Mouse (Mus musculus) CH12.LX (cell line): ENCODE measurements around the gene Adamtsl4. TPM values are rescaled to one million over a fixed set of nuclear protein-coding genes. Genes with fewer than 3 reads are reported as not detected.

Experiments
- DNase-seq: peaks from one replicate; pipeline ENCODE4 v3.0.0-alpha.2; 2013; ENCODE audit errors: extremely low read depth
- H3K27ac ChIP-seq: 2 replicates; pipeline ENCODE4 v1.5.1; 2012; ENCODE audit warnings: low read depth, mild to moderate bottlenecking, control low read depth, moderate library complexity; ENCODE audit not compliant: insufficient read depth
- H3K27me3 ChIP-seq: replicated peaks from 2 replicates; pipeline ENCODE3; 2012; ENCODE audit warnings: inconsistent platforms
- H3K36me3 ChIP-seq, 2 experiments: replicated peaks in 1 of 2; 2 replicates each; pipeline versions ENCODE3 to v1.6.1; 2012; ENCODE audit warnings: inconsistent platforms in 1 of 2, low read length in 1 of 2, mild to moderate bottlenecking in 1 of 2, mixed read lengths in 1 of 2, moderate library complexity in 1 of 2; ENCODE audit not compliant: control insufficient read depth in 1 of 2, insufficient read depth in 1 of 2
- H3K4me1 ChIP-seq, 2 experiments: 2 replicates each; pipeline ENCODE4 v1.6.1; 2012; ENCODE audit warnings: inconsistent platforms in 1 of 2, moderate library complexity in 1 of 2; ENCODE audit not compliant: insufficient read depth in 2 of 2, control insufficient read depth in 1 of 2
- H3K4me2 ChIP-seq: 2 replicates; pipeline ENCODE4 v1.6.1; 2012; ENCODE audit warnings: low read depth, mild to moderate bottlenecking, control low read depth; ENCODE audit not compliant: poor library complexity, insufficient read depth, severe bottlenecking
- H3K4me3 ChIP-seq, 3 experiments: fragments of 150-350 bp in 1 of 3; sonication (generic) in 1 of 3; replicated peaks in 1 of 3; 2 replicates each; pipeline versions ENCODE3 to v1.5.1; 2011 to 2012; ENCODE audit warnings: low read depth in 2 of 3, low read length in 2 of 3, mild to moderate bottlenecking in 2 of 3, moderate library complexity in 2 of 3, control low read depth in 1 of 3, improper control_type of control experiment in 1 of 3, inconsistent platforms in 1 of 3, mixed read lengths in 1 of 3; ENCODE audit not compliant: poor library complexity in 1 of 3
- H3K79me2 ChIP-seq: replicated peaks from 2 replicates; pipeline ENCODE4 v1.6.1; 2012; ENCODE audit warnings: mild to moderate bottlenecking, moderate library complexity; ENCODE audit not compliant: control insufficient read depth, poor library complexity, insufficient read depth, severe bottlenecking; ENCODE audit errors: extremely low read depth
- H3K9ac ChIP-seq: 2 replicates; pipeline ENCODE4 v1.6.1; 2012; ENCODE audit warnings: low read depth, mild to moderate bottlenecking, control low read depth, moderate library complexity; ENCODE audit not compliant: insufficient read depth
- H3K9me3 ChIP-seq: replicated peaks from 2 replicates; pipeline ENCODE3; 2012; ENCODE audit warnings: low read length, inconsistent platforms, mixed read lengths
- BHLHE40 ChIP-seq: IDR thresholded peaks from 2 replicates; pipeline ENCODE4 v1.6.1; 2011; ENCODE audit warnings: mild to moderate bottlenecking, low read depth, low read length, improper control_type of control experiment
- CHD1 ChIP-seq: IDR thresholded peaks from 2 replicates; pipeline ENCODE4 v1.6.1; 2012; ENCODE audit warnings: low read depth, low read length, improper control_type of control experiment, inconsistent platforms
- CTCF ChIP-seq, 2 experiments: IDR thresholded peaks in 1 of 2; conservative IDR thresholded peaks in 1 of 2; 2 replicates each; pipeline ENCODE4 v1.5.1; 2011 to 2012; ENCODE audit warnings: low read depth in 2 of 2, low read length in 2 of 2, improper control_type of control experiment in 1 of 2, inconsistent platforms in 1 of 2, mild to moderate bottlenecking in 1 of 2, moderate library complexity in 1 of 2
- E2F4 ChIP-seq: IDR thresholded peaks from 2 replicates; pipeline ENCODE4 v1.6.1; 2011; ENCODE audit warnings: low read depth, low read length, improper control_type of control experiment; ENCODE audit not compliant: insufficient replicate concordance
- EP300 ChIP-seq: IDR thresholded peaks from 2 replicates; pipeline ENCODE4 v1.6.1; 2011; ENCODE audit warnings: low read length, improper control_type of control experiment
- ETS1 ChIP-seq: conservative IDR thresholded peaks from 2 replicates; pipeline ENCODE4 v1.6.1; 2012; ENCODE audit warnings: low read depth, mild to moderate bottlenecking, inconsistent platforms, low read length, improper control_type of control experiment, moderate library complexity
- GABPA ChIP-seq: IDR thresholded peaks from 2 replicates; pipeline ENCODE4 v1.6.1; 2012; ENCODE audit warnings: low read depth, low read length, improper control_type of control experiment, inconsistent platforms; ENCODE audit not compliant: insufficient replicate concordance
- IRF4 ChIP-seq: IDR thresholded peaks from 2 replicates; pipeline ENCODE4 v1.6.1; 2014; ENCODE audit warnings: low read depth, mild to moderate bottlenecking, inconsistent platforms, low read length, improper control_type of control experiment
- JUN ChIP-seq: IDR thresholded peaks from 2 replicates; pipeline ENCODE4 v1.6.1; 2011; ENCODE audit warnings: low read depth, mild to moderate bottlenecking, low read length, improper control_type of control experiment, moderate library complexity; ENCODE audit not compliant: insufficient read depth
- JUND ChIP-seq: conservative IDR thresholded peaks from 2 replicates; pipeline ENCODE4 v1.6.1; 2011; ENCODE audit warnings: low read depth, low read length, improper control_type of control experiment
- KAT2A ChIP-seq: IDR thresholded peaks from 2 replicates; pipeline ENCODE4 v1.6.1; 2012; ENCODE audit warnings: low read length, improper control_type of control experiment, inconsistent platforms; ENCODE audit not compliant: insufficient replicate concordance
- MAX ChIP-seq: IDR thresholded peaks from 2 replicates; pipeline ENCODE4 v1.6.1; 2011; ENCODE audit warnings: low read length, improper control_type of control experiment
- MEF2A ChIP-seq: IDR thresholded peaks from 2 replicates; pipeline ENCODE4 v1.6.1; 2014; ENCODE audit warnings: low read depth, mild to moderate bottlenecking, inconsistent platforms, low read length, improper control_type of control experiment, borderline replicate concordance
- MXI1 ChIP-seq: IDR thresholded peaks from 2 replicates; pipeline ENCODE4 v1.6.1; 2011; ENCODE audit warnings: mild to moderate bottlenecking, low read depth, low read length, improper control_type of control experiment
- MYC ChIP-seq: IDR thresholded peaks from 2 replicates; pipeline ENCODE4 v1.6.1; 2011; ENCODE audit warnings: low read depth, mild to moderate bottlenecking, improper control_type of control experiment, low read length
- NRF1 ChIP-seq: IDR thresholded peaks from 2 replicates; pipeline ENCODE4 v1.6.1; 2014; ENCODE audit warnings: low read depth, mild to moderate bottlenecking, inconsistent platforms, low read length, improper control_type of control experiment, moderate library complexity
- PAX5 ChIP-seq: IDR thresholded peaks from 2 replicates; pipeline ENCODE4 v1.6.1; 2012; ENCODE audit warnings: low read length, inconsistent platforms, mixed read lengths
- POLR2A ChIP-seq: IDR thresholded peaks from 2 replicates; pipeline ENCODE4 v1.6.1; 2011; ENCODE audit warnings: low read depth, mild to moderate bottlenecking, improper control_type of control experiment, low read length
- RAD21 ChIP-seq: IDR thresholded peaks from 2 replicates; pipeline ENCODE4 v1.6.1; 2011; ENCODE audit warnings: low read depth, mild to moderate bottlenecking, low read length, improper control_type of control experiment, moderate library complexity
- RCOR1 ChIP-seq: conservative IDR thresholded peaks from 2 replicates; pipeline ENCODE4 v1.6.1; 2012; ENCODE audit warnings: low read depth, mild to moderate bottlenecking, inconsistent platforms, low read length, improper control_type of control experiment
- SIN3A ChIP-seq: IDR thresholded peaks from 2 replicates; pipeline ENCODE4 v1.6.1; 2012; ENCODE audit warnings: low read length, improper control_type of control experiment, inconsistent platforms
- SMC3 ChIP-seq: IDR thresholded peaks from 2 replicates; pipeline ENCODE4 v1.6.1; 2011; ENCODE audit warnings: low read depth, low read length, improper control_type of control experiment
- TCF12 ChIP-seq: IDR thresholded peaks from 2 replicates; pipeline ENCODE4 v1.6.1; 2014; ENCODE audit warnings: low read depth, mild to moderate bottlenecking, inconsistent platforms, low read length, improper control_type of control experiment
- ZC3H11A ChIP-seq: IDR thresholded peaks from 2 replicates; pipeline ENCODE4 v1.6.1; 2012; ENCODE audit warnings: low read depth, mild to moderate bottlenecking, inconsistent platforms, low read length, improper control_type of control experiment
- ZMIZ1 ChIP-seq: IDR thresholded peaks from 2 replicates; pipeline ENCODE4 v1.6.1; 2012; ENCODE audit warnings: low read depth, mild to moderate bottlenecking, inconsistent platforms, low read length, improper control_type of control experiment
- ZNF384 ChIP-seq: IDR thresholded peaks from 2 replicates; pipeline ENCODE4 v1.6.1; 2012; ENCODE audit warnings: low read depth, low read length, improper control_type of control experiment, inconsistent platforms
- dilution Hi-C: fragments of 300-500 bp; cut with MboI; formaldehyde crosslinking; loops from 2 replicates; pipeline ENCODE4 v1.14.3; 2020; ENCODE audit warnings: low sequenced_read_pairs; ENCODE audit not compliant: extremely low pct_unique_long_range_greater_than_20kb, extremely low pct_ligation_motif_present
- in situ Hi-C: fragments of 300-500 bp; cut with MboI; formaldehyde crosslinking; loops from 3 replicates; pipeline ENCODE4 v1.14.3; 2019; ENCODE audit warnings: low sequenced_read_pairs, low pct_ligation_motif_present, low pct_unique_long_range_greater_than_20kb, mixed read lengths
- polyA plus RNA-seq: library from polyadenylated mRNA; unstranded; fragments of >175 nt; gene quantifications from 2 replicates; pipeline ENCODE4 v1.2.1, GENCODE M21; 2012; ENCODE audit warnings: low read depth; ENCODE audit not compliant: insufficient read length
- total RNA-seq, 2 experiments: library from RNA; depleted of rRNA; stranded (reverse); fragments of 300-350 nt in 1 of 2; fragments of >200 nt in 1 of 2; gene quantifications; 2 replicates each; pipeline ENCODE4 v1.2.3; 2012 to 2014

The Adamtsl4 gene
- total and polyA plus RNA-seq, 3 experiments: 0.10 to 0.85 TPM; not detected in 1

DNA sequence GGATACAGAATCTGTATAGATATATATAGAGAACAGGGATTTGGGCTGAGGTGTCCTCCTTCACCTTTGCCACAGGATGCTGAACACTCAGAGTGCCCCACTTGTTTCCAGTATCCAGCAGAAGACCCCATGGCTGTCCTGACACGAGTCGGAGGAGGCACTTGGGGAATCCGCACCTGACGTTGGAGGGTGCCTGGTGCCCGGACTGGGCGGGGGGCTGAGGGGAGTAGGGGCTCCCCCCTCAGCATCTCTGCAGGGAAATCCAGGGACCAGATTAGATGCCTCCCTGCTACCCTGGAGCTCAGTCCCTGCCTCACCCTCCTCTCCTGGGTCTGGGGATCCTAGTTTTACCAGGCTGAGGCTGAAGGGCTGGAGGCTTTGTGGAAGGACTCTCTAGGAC is 7.0 kb downstream of the Adamtsl4 start:
- Histone ChIP-seq H3K9me3 (no peaks in the 10 kb centered on the region), H3K36me3 (peaks cover 0 to 6% of the 10 kb centered on the region in 2 experiments), H3K4me3 (no peak overlapping the region), H3K27ac (no peak overlapping the region), H3K79me2 (no peaks in the 10 kb centered on the region), H3K4me2 (no peak overlapping the region), H3K9ac (no peak overlapping the region), H3K4me1 (peaks cover 7 to 33% of the 10 kb centered on the region in 2 experiments), H3K27me3 (no peaks in the 10 kb centered on the region)
- TF ChIP-seq POLR2A (no peak), NRF1 (no peak), RAD21 (no peak), MEF2A (no peak), ZC3H11A (no peak), RCOR1 (no peak), TCF12 (no peak)
- in situ Hi-C loops: no loop called here
- dilution Hi-C loops: no loop called here
- no peak for DNase-seq

GRCm38 (mm10) chr3:95679551-95679950 is 8.2 kb downstream of the Adamtsl4 start:
- TF ChIP-seq CTCF (conservative IDR thresholded peaks at IDR 0.05 in 1 of 2, IDR thresholded peaks at IDR 0.05 in 1 of 2; ENCODE audit: low read depth in 2 of 2, low read length in 2 of 2): no peak
- TF ChIP-seq ETS1: no peak
- TF ChIP-seq PAX5: no peak
- TF ChIP-seq SIN3A: no peak
- TF ChIP-seq JUN: no peak
- no peak for TF ChIP-seq MXI1
- TF ChIP-seq EP300: no peak
- no peak for TF ChIP-seq JUND
- no peak for TF ChIP-seq SMC3
- TF ChIP-seq KAT2A: no peak
- TF ChIP-seq BHLHE40: no peak
- no peak for TF ChIP-seq E2F4
- no peak for TF ChIP-seq MAX
- TF ChIP-seq CHD1: no peak
- TF ChIP-seq ZMIZ1: no peak
- TF ChIP-seq RAD21: no peak
- no peak for TF ChIP-seq GABPA
- TF ChIP-seq ZNF384: no peak
- TF ChIP-seq MYC: no peak
- TF ChIP-seq IRF4: no peak
- Histone ChIP-seq H3K9me3 (no peaks in the 10 kb centered on the region), H3K36me3 (peaks cover 0 to 6% of the 10 kb centered on the region in 2 experiments), H3K27ac (no peak overlapping the region), H3K4me2 (no peak overlapping the region), H3K4me3 (no peak overlapping the region), H3K4me1 (peaks cover 18 to 42% of the 10 kb centered on the region in 2 experiments), H3K79me2 (no peaks in the 10 kb centered on the region; the same call in 1 of the 2 replicates), H3K9ac (no peak overlapping the region), H3K27me3 (no peaks in the 10 kb centered on the region)
- dilution Hi-C loops: no loop called here
- in situ Hi-C loops: no loop called here
- DNase-seq: no peak
